Mouse (Mus musculus): ENCODE measurements around the gene 2610002M06Rik.
A peak's percentile ranks its signal among the peaks of the same experiment; 100 is the strongest.

Gene 2610002M06Rik

DNA sequence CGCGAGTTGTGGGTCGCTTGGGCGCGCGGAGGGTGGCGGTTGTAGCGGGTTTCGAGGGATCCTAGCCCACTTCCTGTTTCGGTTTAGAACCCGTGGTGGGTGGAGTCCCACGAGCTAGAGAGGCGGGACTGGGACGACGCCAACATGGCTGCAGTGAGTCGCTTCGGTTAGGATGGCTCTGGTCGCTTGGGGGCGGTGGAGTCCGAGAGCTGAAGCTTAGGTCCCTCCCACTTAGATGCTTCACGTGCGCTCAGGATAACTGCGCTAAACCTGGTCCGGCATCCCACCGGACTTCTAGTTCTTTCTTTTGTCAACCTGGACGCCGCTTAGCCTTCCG, at the start of gene 2610002M06Rik:
Gene 2610002M06Rik, minus strand, starts transcription at position 117 of the 337 bp plus-strand sequence.
- ATAC-seq (ENCODE audit: low TSS enrichment), result peak; percentile 100

- ATAC-seq (ENCODE audit: low TSS enrichment), result no peak
Measured at GRCm38 (mm10) chrX:107858165-107858564, 42.0 kb upstream of the 2610002M06Rik start.

GRCm38 (mm10) chrX:107816726-107817125, 592 bp upstream of the 2610002M06Rik start:
- no peak for ATAC-seq (ENCODE audit: low TSS enrichment)

DNA sequence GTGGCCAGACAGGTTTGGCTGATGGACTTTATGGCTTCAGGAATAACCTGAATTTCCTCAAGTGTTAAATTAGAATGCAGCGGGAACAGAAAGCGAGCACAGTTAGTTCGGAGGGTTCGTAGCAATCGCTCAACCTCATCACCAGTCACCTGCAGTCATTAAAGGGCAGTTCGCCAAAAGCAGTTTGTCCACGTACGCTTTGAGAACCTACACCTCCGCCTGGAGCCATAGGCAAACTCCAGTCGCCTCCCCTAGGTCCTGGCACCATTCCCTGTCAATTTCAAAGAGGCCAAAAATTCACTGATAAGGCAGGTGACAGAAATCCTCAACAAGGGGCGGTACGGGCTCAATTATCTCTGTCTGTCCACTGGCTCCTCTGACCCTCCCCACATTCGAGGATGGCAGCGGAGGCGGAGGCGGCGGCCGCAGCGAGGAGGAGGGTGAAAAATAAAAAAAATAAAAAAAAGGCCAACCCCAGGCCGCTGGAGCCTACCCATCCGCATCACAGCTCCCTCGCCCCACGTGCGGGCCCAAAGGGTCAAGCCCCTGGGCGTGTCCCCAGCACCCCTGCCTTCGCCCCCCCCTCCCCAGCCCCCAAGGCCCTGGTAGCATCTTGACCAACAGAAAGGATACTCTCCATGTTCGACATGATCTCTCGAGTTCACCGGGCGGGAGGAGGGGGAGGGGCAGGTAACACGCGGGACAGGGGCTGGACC, 474 bp downstream of the 2610002M06Rik start:
- peak; percentile 39 for ATAC-seq (ENCODE audit: low TSS enrichment)

DNA sequence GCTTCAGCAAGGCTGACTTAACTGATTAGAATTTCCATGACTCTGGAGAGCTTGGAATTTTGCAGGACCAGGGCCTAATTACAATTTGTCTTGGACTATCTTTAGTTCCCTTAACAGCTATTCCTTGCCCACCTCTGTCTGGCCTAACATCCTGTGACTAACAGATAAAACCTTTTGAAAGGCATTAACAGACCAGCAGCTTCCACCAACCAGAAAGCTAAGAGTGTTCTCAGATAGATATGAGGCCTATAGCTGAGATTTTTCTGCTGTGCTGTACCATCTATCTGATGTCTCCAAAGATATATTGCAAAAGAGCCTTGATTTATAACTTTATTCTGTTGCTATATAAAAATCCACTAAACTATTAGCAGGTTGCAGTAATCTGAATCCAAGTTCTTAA, 4.0 kb downstream of the 2610002M06Rik start:
- no peak for ATAC-seq (ENCODE audit: low TSS enrichment)

DNA sequence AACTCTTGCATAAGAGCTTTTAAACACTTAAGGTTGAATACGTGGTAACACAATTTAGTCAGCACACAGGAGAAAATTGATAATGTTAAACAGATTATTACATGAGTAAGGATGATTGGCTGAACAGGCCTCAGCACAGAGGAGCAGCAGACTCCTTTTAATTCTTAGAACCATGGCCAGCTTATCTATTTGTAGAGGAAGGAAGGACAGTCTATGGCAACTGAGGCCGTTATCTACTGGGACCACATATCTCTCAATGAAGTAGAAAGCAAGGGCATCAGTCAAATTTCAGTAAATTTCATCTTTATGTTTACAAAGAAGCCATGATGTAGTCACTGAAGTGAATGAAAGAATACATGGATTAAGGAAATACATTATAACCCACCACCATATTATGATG, 19.2 kb downstream of the 2610002M06Rik start:
- ATAC-seq (ENCODE audit: low TSS enrichment), result no peak

- ATAC-seq (ENCODE audit: low TSS enrichment), result no peak
Measured at GRCm38 (mm10) chrX:107795785-107796184, 20.3 kb downstream of the 2610002M06Rik start.

DNA sequence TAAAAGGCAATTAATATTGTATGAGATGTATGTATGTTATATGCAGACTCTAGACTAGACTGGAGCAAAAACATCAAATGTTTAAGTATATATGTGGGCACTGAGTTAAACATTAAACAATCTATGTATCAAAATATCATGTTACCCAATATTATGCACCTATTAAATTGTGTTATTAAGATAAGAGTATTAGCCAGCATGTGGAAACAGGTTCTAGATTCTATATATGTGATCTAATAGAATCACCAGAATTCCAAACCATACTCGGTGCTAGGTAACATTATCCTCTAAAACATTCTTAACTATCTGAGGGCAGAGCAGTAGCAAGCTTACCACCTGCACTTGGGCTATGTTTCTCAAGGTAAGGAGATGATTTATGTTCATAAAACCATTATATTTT, 23.8 kb downstream of the 2610002M06Rik start, which contains the start of gene Tent5d:
Gene Tent5d, plus strand, starts transcription at position 301 of the 400 bp plus-strand sequence.
- no peak for ATAC-seq (ENCODE audit: low TSS enrichment)

DNA sequence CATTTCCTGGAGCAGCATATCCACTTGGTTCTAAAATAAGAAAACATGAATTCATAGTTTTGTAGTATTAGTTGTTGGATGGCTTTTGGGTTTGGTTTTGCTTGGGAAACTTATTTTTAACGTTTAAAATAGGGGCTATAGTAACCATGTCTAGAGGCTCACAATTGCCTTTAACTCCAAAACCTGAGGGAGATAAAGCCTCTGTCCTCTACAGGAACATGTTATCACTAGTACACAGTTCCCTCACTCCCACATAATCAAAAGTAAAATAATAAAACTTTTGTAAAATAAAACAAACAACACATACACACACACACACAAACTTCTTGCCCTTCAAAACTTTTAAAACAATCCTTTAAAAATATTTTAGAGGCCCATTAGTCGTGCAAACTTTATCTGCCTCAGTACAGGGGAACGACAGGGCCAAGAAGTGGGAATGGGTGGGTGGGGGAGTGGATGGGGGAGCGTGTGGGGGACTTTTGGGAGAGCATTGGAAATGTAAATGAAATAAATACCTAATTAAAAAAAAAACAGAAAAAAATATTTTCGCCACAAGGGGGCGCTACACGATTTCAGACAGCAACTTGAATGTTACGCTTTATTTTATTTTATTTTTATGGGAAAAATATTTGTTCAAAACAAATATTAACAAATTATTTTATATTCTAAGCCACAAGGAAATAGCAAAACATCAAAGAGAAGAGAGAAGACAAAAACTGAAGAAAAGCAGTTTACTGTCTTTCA, 25.2 kb downstream of the 2610002M06Rik start:
- ATAC-seq (ENCODE audit: low TSS enrichment), result no peak

GRCm38 (mm10) chrX:107790136-107790535, 26.0 kb downstream of the 2610002M06Rik start:
- ATAC-seq (ENCODE audit: low TSS enrichment), result no peak

GRCm38 (mm10) chrX:107767896-107768295, 48.2 kb downstream of the 2610002M06Rik start:
- ATAC-seq (ENCODE audit: low TSS enrichment), result no peak; the same call in 1 of the 2 replicates

Data from frontal cortex, adult (tissue).